Mouse (Mus musculus) neural tube, embryonic 14.5 days (tissue): Measurements from ENCODE around the gene Pi4kb. TPM values are rescaled to one million over a fixed set of nuclear protein-coding genes. Genes with fewer than 3 reads are reported as not detected.

Experiments
- ATAC-seq: fragments of 200-750 bp; cut with Nextera tagmentation; 2 replicates; pipeline ENCODE4 v1.8.0; 2017; ENCODE audit warnings: low read depth, mild to moderate bottlenecking, moderate TSS enrichment, moderate library complexity
- H3K27ac ChIP-seq: fragments of 300-500 bp; sonication (generic); 2 replicates; pipeline ENCODE4 v1.5.1; 2014; ENCODE audit warnings: low read depth, mild to moderate bottlenecking, control low read depth, low read length, moderate library complexity, mixed read lengths
- H3K27me3 ChIP-seq: fragments of 300-500 bp; sonication (generic); 2 replicates; pipeline ENCODE4 v1.6.1; 2014; ENCODE audit warnings: low read length; ENCODE audit not compliant: control insufficient read depth, insufficient read depth
- H3K36me3 ChIP-seq: fragments of 300-500 bp; sonication (generic); 2 replicates; pipeline ENCODE4 v1.6.1; 2014; ENCODE audit warnings: low read length, mixed read lengths; ENCODE audit not compliant: control insufficient read depth, insufficient read depth
- H3K4me1 ChIP-seq: fragments of 300-500 bp; sonication (generic); 2 replicates; pipeline ENCODE4 v1.6.1; 2014; ENCODE audit warnings: low read length; ENCODE audit not compliant: control insufficient read depth, insufficient read depth
- H3K4me2 ChIP-seq: fragments of 300-500 bp; sonication (generic); 2 replicates; pipeline ENCODE4 v1.6.1; 2014; ENCODE audit warnings: mild to moderate bottlenecking, low read depth, low read length, control low read depth
- H3K4me3 ChIP-seq: fragments of 300-500 bp; sonication (generic); 2 replicates; pipeline ENCODE4 v1.5.1; 2014; ENCODE audit warnings: low read depth, low read length, control low read depth, mixed read lengths
- H3K9ac ChIP-seq: fragments of 300-500 bp; sonication (generic); replicated peaks from 2 replicates; pipeline ENCODE4 v1.6.1; 2014; ENCODE audit warnings: low read depth, mild to moderate bottlenecking, control low read depth, low read length, mixed read lengths
- H3K9me3 ChIP-seq: fragments of 300-500 bp; sonication (generic); 2 replicates; pipeline ENCODE4 v1.6.1; 2016; ENCODE audit warnings: low read length; ENCODE audit not compliant: control insufficient read depth
- WGBS: fragments of 180-500 bp; shearing (Covaris S2); extraction: QIAGEN DNeasy Blood & Tissue Kit; methylation state at CpG from one replicate; pipeline ENCODE4 v1.1.7; 2014; 5-methylcytosine and 5-hydroxymethylcytosine counted together
- polyA plus RNA-seq: library from polyadenylated mRNA; unstranded; fragments of >200 nt; fragmentation: Nextera tagmentation; extraction: Ambion mirVana; gene quantifications from 2 replicates; pipeline ENCODE4 v1.2.1, GENCODE M21; 2014

The Pi4kb gene
- polyA plus RNA-seq, 1 experiment from 2014 or later, result 23.8 TPM

GRCm38 (mm10) chr3:95029953-95030352 is 55.4 kb downstream of the Pi4kb start:
- H3K4me1 ChIP-seq, result no peaks in the 10 kb centered on the region
- WGBS, result 76% methylated on average over 3 of the region's 3 CpGs
- no peak overlapping the region for H3K27ac ChIP-seq
- ATAC-seq, result no peak
- H3K4me3 ChIP-seq, result no peak overlapping the region
- no peak overlapping the region for H3K9ac ChIP-seq
- H3K4me2 ChIP-seq, result no peak overlapping the region
- H3K27me3 ChIP-seq, result no peaks in the 10 kb centered on the region
- H3K36me3 ChIP-seq, result peaks cover 36% of the 10 kb centered on the region
- H3K9me3 ChIP-seq, result no peaks in the 10 kb centered on the region

GRCm38 (mm10) chr3:95041625-95042024 is 67.1 kb downstream of the Pi4kb start:
- no peaks in the 10 kb centered on the region; the same call in none of the 2 replicates for H3K36me3 ChIP-seq
- H3K4me2 ChIP-seq, result peak overlapping the region; percentile 63
- no peak overlapping the region for H3K27ac ChIP-seq
- H3K4me3 ChIP-seq, result peak overlapping the region; percentile 88
- no peaks in the 10 kb centered on the region for H3K27me3 ChIP-seq
- H3K9me3 ChIP-seq, result no peaks in the 10 kb centered on the region
- peaks cover 7% of the 10 kb centered on the region for H3K4me1 ChIP-seq
- peak overlapping the region; percentile 81 for H3K9ac ChIP-seq
- WGBS, result 15% methylated on average over 3 of the region's 3 CpGs
- ATAC-seq, result no peak

GRCm38 (mm10) chr3:95042166-95042837 is 67.8 kb downstream of the Pi4kb start, which contains the start of gene Psmd4:
Gene Psmd4, minus strand, starts transcription at chr3:95042614.
- H3K27me3 ChIP-seq, result no peaks in the 10 kb centered on the region
- H3K4me2 ChIP-seq, result peak within 1 kb of the TSS; percentile 63
- no peaks in the 10 kb centered on the region; the same call in none of the 2 replicates for H3K36me3 ChIP-seq
- peaks cover 7% of the 10 kb centered on the region for H3K4me1 ChIP-seq
- H3K27ac ChIP-seq, result peak within 1 kb of the TSS; percentile 57; the same call in 1 of the 2 replicates
- ATAC-seq, result peak; percentile 99
- peak within 1 kb of the TSS; percentile 88 for H3K4me3 ChIP-seq
- WGBS, result 1% methylated on average over 30 of the region's 36 CpGs
- H3K9me3 ChIP-seq, result no peaks in the 10 kb centered on the region
- H3K9ac ChIP-seq, result peak within 1 kb of the TSS; percentile 81

GRCm38 (mm10) chr3:95042838-95043229 is 68.3 kb downstream of the Pi4kb start:
- WGBS, result 27% methylated on average over 7 of the region's 7 CpGs
- Histone ChIP-seq H3K4me1 (peaks cover 7% of the 10 kb centered on the region), H3K27ac (0 out of 2 replicates have a peak overlapping the region, but pooled peaks have one; percentile 12), H3K9ac (peak overlapping the region; percentile 81; the same call in 1 of the 2 replicates), H3K4me3 (peak overlapping the region; percentile 88), H3K36me3 (no peaks in the 10 kb centered on the region; the same call in 1 of the 2 replicates), H3K9me3 (no peaks in the 10 kb centered on the region), H3K4me2 (peak overlapping the region; percentile 47), H3K27me3 (no peaks in the 10 kb centered on the region)
- ATAC-seq, result peak; percentile 66

- H3K4me2 ChIP-seq, result no peak overlapping the region; the same call in 1 of the 2 replicates
- no peaks in the 10 kb centered on the region; the same call in 1 of the 2 replicates for H3K36me3 ChIP-seq
- peaks cover 7% of the 10 kb centered on the region for H3K4me1 ChIP-seq
- WGBS, result 75% methylated on average over 6 of the region's 6 CpGs
- no peak overlapping the region for H3K9ac ChIP-seq
- no peaks in the 10 kb centered on the region for H3K9me3 ChIP-seq
- no peaks in the 10 kb centered on the region for H3K27me3 ChIP-seq
- H3K4me3 ChIP-seq, result no peak overlapping the region
- no peak overlapping the region for H3K27ac ChIP-seq
- ATAC-seq, result no peak
Observed at GRCm38 (mm10) chr3:95043251-95043650, 68.7 kb downstream of the Pi4kb start.

GRCm38 (mm10) chr3:95046462-95047057 is 72.0 kb downstream of the Pi4kb start:
- Histone ChIP-seq H3K4me2 (no peak overlapping the region), H3K27me3 (no peaks in the 10 kb centered on the region), H3K9me3 (no peaks in the 10 kb centered on the region), H3K9ac (no peak overlapping the region), H3K36me3 (no peaks in the 10 kb centered on the region), H3K27ac (no peak overlapping the region), H3K4me1 (peaks cover 2% of the 10 kb centered on the region), H3K4me3 (no peak overlapping the region)
- 91% methylated on average over 11 of the region's 11 CpGs for WGBS
- ATAC-seq, result no peak

- H3K36me3 ChIP-seq, result no peaks in the 10 kb centered on the region
- no peaks in the 10 kb centered on the region for H3K4me1 ChIP-seq
- H3K9ac ChIP-seq, result no peak overlapping the region
- H3K9me3 ChIP-seq, result no peaks in the 10 kb centered on the region
- no peak overlapping the region for H3K4me3 ChIP-seq
- H3K27me3 ChIP-seq, result no peaks in the 10 kb centered on the region
- no peak overlapping the region for H3K4me2 ChIP-seq
- 73% methylated on average over 3 of the region's 3 CpGs for WGBS
- no peak overlapping the region for H3K27ac ChIP-seq
- ATAC-seq, result no peak
Observed at GRCm38 (mm10) chr3:95047914-95048313, 73.4 kb downstream of the Pi4kb start.

GRCm38 (mm10) chr3:95052959-95053358 is 78.4 kb downstream of the Pi4kb start:
- Histone ChIP-seq H3K27me3 (no peaks in the 10 kb centered on the region), H3K4me1 (no peaks in the 10 kb centered on the region), H3K4me2 (no peak overlapping the region), H3K4me3 (no peak overlapping the region), H3K27ac (no peak overlapping the region), H3K9me3 (no peaks in the 10 kb centered on the region), H3K9ac (no peak overlapping the region), H3K36me3 (no peaks in the 10 kb centered on the region)
- WGBS, result 40% methylated on average over 1 of the region's 1 CpGs
- ATAC-seq, result no peak

- no peak for ATAC-seq
- Histone ChIP-seq H3K9ac (no peak overlapping the region), H3K9me3 (no peaks in the 10 kb centered on the region), H3K4me2 (no peak overlapping the region), H3K4me1 (no peaks in the 10 kb centered on the region), H3K27ac (no peak overlapping the region), H3K4me3 (no peak overlapping the region), H3K27me3 (no peaks in the 10 kb centered on the region), H3K36me3 (peaks cover 4% of the 10 kb centered on the region; the same call in 1 of the 2 replicates)
- 54% methylated on average over 3 of the region's 3 CpGs for WGBS
Observed at GRCm38 (mm10) chr3:95053701-95054100, 79.2 kb downstream of the Pi4kb start.
